Mouse (Mus musculus): ENCODE measurements around the gene Ifna16. TPM values are rescaled to one million over a fixed set of nuclear protein-coding genes. Genes with fewer than 3 reads are reported as not detected.

Gene Ifna16
- polyA plus RNA-seq, 1 experiment from 2014 or later, result not detected

- Histone ChIP-seq H3K9me3 (no peaks in the 10 kb centered on the region), H3K4me1 (replicated peaks) (no peaks in the 10 kb centered on the region), H3K4me3 (replicated peaks) (no peak overlapping the region), H3K27ac (no peak overlapping the region), H3K27me3 (peaks cover 3% of the 10 kb centered on the region; the same call in 1 of the 2 replicates), H3K36me3 (no peaks in the 10 kb centered on the region), H3K9ac (replicated peaks) (no peak overlapping the region), H3K4me2 (replicated peaks) (no peak overlapping the region)
- 28% methylated on average over 3 of the region's 3 CpGs for WGBS
- peak; percentile 84 for ATAC-seq
These were observed 19.6 kb upstream of the Ifna16 start for GRCm38 (mm10) chr4:88696237-88696884.

GRCm38 (mm10) chr4:88693392-88693791 is 16.7 kb upstream of the Ifna16 start:
- no peak overlapping the region for H3K4me3 ChIP-seq (replicated peaks)
- no peak overlapping the region for H3K9ac ChIP-seq (replicated peaks)
- peaks cover 3% of the 10 kb centered on the region; the same call in 1 of the 2 replicates for H3K27me3 ChIP-seq
- H3K27ac ChIP-seq, result no peak overlapping the region
- no peaks in the 10 kb centered on the region for H3K9me3 ChIP-seq
- no peak overlapping the region for H3K4me2 ChIP-seq (replicated peaks)
- no peaks in the 10 kb centered on the region for H3K4me1 ChIP-seq (replicated peaks)
- no peaks in the 10 kb centered on the region for H3K36me3 ChIP-seq
- 89% methylated on average over 2 of the region's 2 CpGs for WGBS
- ATAC-seq, result no peak

DNA sequence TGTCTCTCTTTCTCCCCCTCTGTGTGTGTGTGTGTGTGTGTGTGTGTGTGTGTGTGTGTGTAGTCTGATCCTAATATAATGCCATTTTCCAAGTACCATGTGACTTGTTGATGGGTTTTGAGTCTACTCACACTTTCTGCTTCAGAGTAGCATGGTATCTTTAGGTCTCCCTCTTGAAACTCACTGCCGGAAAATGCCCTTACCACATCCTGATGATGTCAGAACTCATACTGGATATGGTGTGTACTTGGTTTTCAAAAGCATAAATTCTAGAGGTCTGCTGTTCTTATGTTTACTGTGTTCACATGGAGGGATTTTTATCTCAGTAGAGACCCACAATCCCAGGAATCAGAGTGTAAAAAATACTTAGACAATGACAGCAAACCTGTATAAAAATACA is 15.8 kb upstream of the Ifna16 start:
- no peaks in the 10 kb centered on the region for H3K4me1 ChIP-seq (replicated peaks)
- H3K4me2 ChIP-seq (replicated peaks), result no peak overlapping the region
- no peak overlapping the region for H3K4me3 ChIP-seq (replicated peaks)
- 88% methylated on average over 1 of the region's 1 CpGs for WGBS
- H3K27ac ChIP-seq, result no peak overlapping the region
- H3K9me3 ChIP-seq, result no peaks in the 10 kb centered on the region
- H3K36me3 ChIP-seq, result no peaks in the 10 kb centered on the region
- H3K9ac ChIP-seq (replicated peaks), result no peak overlapping the region
- H3K27me3 ChIP-seq, result peaks cover 3% of the 10 kb centered on the region; the same call in 1 of the 2 replicates
- no peak for ATAC-seq

DNA sequence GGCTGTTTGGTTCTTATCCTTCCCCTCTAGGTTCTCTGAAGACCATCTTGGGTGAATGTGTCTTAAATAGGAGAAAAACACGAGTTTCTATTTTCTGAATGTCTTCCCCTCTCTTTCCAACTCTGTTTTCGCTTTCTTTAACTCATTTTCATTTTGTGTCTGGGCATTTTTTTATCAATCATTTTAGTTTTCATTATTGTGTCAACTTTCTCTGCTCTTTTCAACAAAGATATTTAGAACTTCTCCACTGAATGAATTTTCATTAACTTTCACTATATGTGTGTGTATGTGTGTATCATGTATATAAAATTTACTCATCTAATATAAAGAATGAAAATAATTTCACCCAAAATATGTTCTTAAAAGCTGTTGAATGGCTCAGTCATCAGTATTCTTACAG is 14.5 kb upstream of the Ifna16 start, which contains the start of gene Ifnab:
Ifnab (minus strand) TSS at position 101 of the 400 bp plus-strand sequence.
- Histone ChIP-seq H3K4me1 (replicated peaks) (no peaks in the 10 kb centered on the region), H3K9me3 (no peaks in the 10 kb centered on the region), H3K4me2 (replicated peaks) (no peak within 1 kb of the TSS), H3K27me3 (peaks cover 3% of the 10 kb centered on the region; the same call in 1 of the 2 replicates), H3K36me3 (no peaks in the 10 kb centered on the region), H3K27ac (no peak within 1 kb of the TSS), H3K9ac (replicated peaks) (no peak within 1 kb of the TSS), H3K4me3 (replicated peaks) (no peak within 1 kb of the TSS)
- 67% methylated on average over 2 of the region's 2 CpGs for WGBS
- no peak for ATAC-seq

GRCm38 (mm10) chr4:88683812-88684211 is 7.1 kb upstream of the Ifna16 start, which contains the start of gene Ifna2:
Ifna2 (minus strand) TSS chr4:88683912.
- Histone ChIP-seq H3K27ac (no peak within 1 kb of the TSS), H3K4me3 (replicated peaks) (no peak within 1 kb of the TSS), H3K9ac (replicated peaks) (no peak within 1 kb of the TSS), H3K4me2 (replicated peaks) (no peak within 1 kb of the TSS), H3K4me1 (replicated peaks) (no peaks in the 10 kb centered on the region), H3K27me3 (no peaks in the 10 kb centered on the region), H3K36me3 (no peaks in the 10 kb centered on the region), H3K9me3 (no peaks in the 10 kb centered on the region)
- no peak for ATAC-seq
- WGBS, result 97% methylated on average over 1 of the region's 1 CpGs

DNA sequence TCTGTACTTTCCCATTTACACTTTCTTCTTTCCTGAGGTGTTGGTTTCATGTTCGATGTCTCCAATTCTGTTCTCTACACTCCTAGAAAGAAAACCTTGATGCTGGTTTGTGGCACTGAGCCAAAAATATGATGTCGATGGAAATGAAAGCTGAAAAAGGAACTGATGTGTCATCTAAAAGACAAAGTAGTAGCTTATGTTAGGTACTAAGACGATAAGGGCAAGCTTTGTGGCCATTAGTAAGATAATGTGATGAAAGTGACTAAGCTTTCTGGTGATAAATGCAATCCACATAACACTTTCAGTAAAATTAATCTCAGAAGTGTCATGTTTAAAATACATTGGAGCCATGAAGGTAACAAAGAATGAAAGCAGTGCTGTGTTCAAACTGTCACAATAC is 4.6 kb upstream of the Ifna16 start:
- Histone ChIP-seq H3K4me2 (replicated peaks) (no peak overlapping the region), H3K9ac (replicated peaks) (no peak overlapping the region), H3K9me3 (no peaks in the 10 kb centered on the region), H3K27ac (no peak overlapping the region), H3K36me3 (no peaks in the 10 kb centered on the region), H3K4me3 (replicated peaks) (no peak overlapping the region), H3K27me3 (no peaks in the 10 kb centered on the region), H3K4me1 (replicated peaks) (no peaks in the 10 kb centered on the region)
- ATAC-seq, result no peak
- WGBS, result 90% methylated on average over 3 of the region's 3 CpGs

DNA sequence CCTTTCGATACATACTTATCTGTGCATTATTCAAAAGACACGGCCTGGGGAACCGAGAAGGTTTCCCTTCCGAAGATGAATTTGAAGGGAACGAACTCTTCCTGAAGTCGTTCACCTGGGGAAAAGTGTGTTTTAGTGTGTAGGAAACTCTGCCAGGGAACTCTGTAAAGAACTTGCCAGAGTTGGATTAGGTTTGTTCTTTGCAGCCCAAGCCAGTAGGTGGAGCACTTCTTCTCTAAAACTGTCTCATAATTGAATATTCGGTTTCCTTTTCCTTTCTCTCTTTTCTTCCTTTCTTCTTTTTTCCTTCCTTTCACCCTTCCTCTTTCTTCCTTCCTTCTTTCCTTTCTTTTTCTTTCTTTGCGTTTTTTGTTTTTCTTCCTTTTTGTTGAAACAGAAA is 3.6 kb upstream of the Ifna16 start:
- Histone ChIP-seq H3K27me3 (no peaks in the 10 kb centered on the region), H3K4me2 (replicated peaks) (no peak overlapping the region), H3K4me3 (replicated peaks) (no peak overlapping the region), H3K4me1 (replicated peaks) (no peaks in the 10 kb centered on the region), H3K36me3 (no peaks in the 10 kb centered on the region), H3K27ac (no peak overlapping the region), H3K9ac (replicated peaks) (no peak overlapping the region), H3K9me3 (no peaks in the 10 kb centered on the region)
- ATAC-seq, result no peak
- 54% methylated on average over 8 of the region's 8 CpGs for WGBS

- Histone ChIP-seq H3K4me1 (replicated peaks) (no peaks in the 10 kb centered on the region), H3K27ac (no peak overlapping the region), H3K4me2 (replicated peaks) (no peak overlapping the region), H3K9me3 (no peaks in the 10 kb centered on the region), H3K9ac (replicated peaks) (no peak overlapping the region), H3K4me3 (replicated peaks) (no peak overlapping the region), H3K27me3 (no peaks in the 10 kb centered on the region), H3K36me3 (no peaks in the 10 kb centered on the region)
- no peak for ATAC-seq
- 53% methylated on average over 1 of the region's 1 CpGs for WGBS
These were observed 21.3 kb downstream of the Ifna16 start for GRCm38 (mm10) chr4:88655461-88655860.

GRCm38 (mm10) chr4:88653644-88654043 is 23.1 kb downstream of the Ifna16 start:
- no peak for ATAC-seq
- H3K9me3 ChIP-seq, result no peaks in the 10 kb centered on the region

DNA sequence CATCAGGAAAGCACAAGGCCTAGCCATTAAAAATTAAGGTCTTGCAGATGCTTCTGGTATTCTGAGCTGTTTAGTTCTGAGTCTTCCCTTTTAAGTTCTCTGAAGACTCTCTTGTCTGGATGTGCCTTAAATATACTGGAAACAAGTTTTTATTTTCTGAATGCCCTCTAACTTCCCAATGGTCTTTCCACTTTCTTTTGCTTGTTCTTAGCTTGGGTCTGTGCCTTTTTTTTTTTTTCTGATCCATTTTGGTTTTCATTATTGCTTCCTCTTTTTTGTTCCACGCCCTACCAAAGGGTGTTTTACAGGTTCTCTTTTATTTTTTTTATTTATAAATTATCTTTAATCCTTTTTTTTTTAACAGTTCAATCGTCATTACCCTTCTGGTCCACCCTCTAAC is 32.4 kb downstream of the Ifna16 start, which contains the start of gene Ifna13:
Ifna13 (minus strand) TSS at position 101 of the 400 bp plus-strand sequence.
- H3K4me1 ChIP-seq (replicated peaks), result no peaks in the 10 kb centered on the region
- 63% methylated on average over 2 of the region's 2 CpGs for WGBS
- no peaks in the 10 kb centered on the region for H3K9me3 ChIP-seq
- no peak within 1 kb of the TSS for H3K4me2 ChIP-seq (replicated peaks)
- H3K27ac ChIP-seq, result no peak within 1 kb of the TSS
- H3K27me3 ChIP-seq, result no peaks in the 10 kb centered on the region
- no peak within 1 kb of the TSS for H3K9ac ChIP-seq (replicated peaks)
- ATAC-seq, result no peak
- H3K4me3 ChIP-seq (replicated peaks), result no peak within 1 kb of the TSS
- H3K36me3 ChIP-seq, result no peaks in the 10 kb centered on the region

More at GRCm38 (mm10) chr4:88653644-88654043, 23.1 kb downstream of the Ifna16 start:
- Histone ChIP-seq H3K4me3 (replicated peaks) (no peak overlapping the region), H3K36me3 (no peaks in the 10 kb centered on the region), H3K4me2 (replicated peaks) (no peak overlapping the region), H3K27me3 (no peaks in the 10 kb centered on the region), H3K9ac (replicated peaks) (no peak overlapping the region), H3K27ac (no peak overlapping the region), H3K4me1 (replicated peaks) (no peaks in the 10 kb centered on the region)
- WGBS, result 75% methylated on average over 3 of the region's 3 CpGs

DNA sequence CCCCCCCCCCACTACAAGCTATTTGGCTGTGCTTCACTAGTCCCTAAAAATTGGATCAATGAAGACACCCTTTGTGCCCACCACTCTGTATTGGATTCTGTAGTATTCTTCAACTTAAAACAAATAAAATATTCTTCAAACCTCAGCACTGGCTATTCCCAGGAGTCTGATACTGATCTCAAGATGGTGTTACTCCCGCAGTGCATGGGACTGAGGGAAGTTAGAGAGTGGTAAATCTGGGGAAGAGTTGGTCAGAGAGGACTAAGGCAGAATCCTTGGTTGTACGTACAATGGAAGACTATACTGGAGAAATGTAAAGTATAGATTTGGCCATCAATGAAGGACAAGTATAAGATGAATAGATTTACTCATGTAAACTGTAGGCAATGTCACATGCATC is 34.2 kb downstream of the Ifna16 start:
- Histone ChIP-seq H3K27me3 (no peaks in the 10 kb centered on the region), H3K9ac (replicated peaks) (no peak overlapping the region), H3K27ac (no peak overlapping the region), H3K4me3 (replicated peaks) (no peak overlapping the region), H3K4me1 (replicated peaks) (no peaks in the 10 kb centered on the region), H3K4me2 (replicated peaks) (no peak overlapping the region), H3K9me3 (no peaks in the 10 kb centered on the region), H3K36me3 (no peaks in the 10 kb centered on the region)
- ATAC-seq, result no peak
- WGBS, result 41% methylated on average over 2 of the region's 2 CpGs

- no peaks in the 10 kb centered on the region for H3K27me3 ChIP-seq
- H3K27ac ChIP-seq, result no peak overlapping the region
- ATAC-seq, result peak; percentile 96
- H3K4me2 ChIP-seq (replicated peaks), result 0 out of 2 replicates have a peak overlapping the region, but pooled peaks have one; percentile 30
- 18% methylated on average over 11 of the region's 11 CpGs for WGBS
- H3K9ac ChIP-seq (replicated peaks), result no peak overlapping the region
- H3K36me3 ChIP-seq, result no peaks in the 10 kb centered on the region
- no peaks in the 10 kb centered on the region for H3K4me1 ChIP-seq (replicated peaks)
- H3K4me3 ChIP-seq (replicated peaks), result peak overlapping the region; percentile 20; the same call in 1 of the 2 replicates
- no peaks in the 10 kb centered on the region for H3K9me3 ChIP-seq
These were observed 35.5 kb downstream of the Ifna16 start for GRCm38 (mm10) chr4:88641077-88641831.

Data from midbrain, embryonic 13.5 days (tissue).